Mouse (Mus musculus) midbrain, embryonic 11.5 days (tissue): ENCODE measurements at regions not wholly inside any gene's neighbourhood (a gene's known extent, or its start where the extent isn't known, plus 50 kb on each side); places are given as distances from the start of the nearest gene placed in this dataset.

Experiments
- ATAC-seq: fragments of 200-750 bp; cut with Nextera tagmentation; 2 replicates; pipeline ENCODE4 v1.8.0; 2017; ENCODE audit warnings: moderate TSS enrichment, moderate library complexity; ENCODE audit not compliant: low FRiP score
- DNase-seq: peaks from one replicate; pipeline ENCODE4 v3.0.0; 2015; ENCODE audit warnings: low spot score; ENCODE audit errors: missing footprints
- H3K27ac ChIP-seq: fragments of 300-500 bp; sonication (generic); 2 replicates; pipeline ENCODE4 v1.5.1; 2014; ENCODE audit warnings: low read depth, low read length
- H3K27me3 ChIP-seq: fragments of 300-500 bp; sonication (generic); 2 replicates; pipeline ENCODE4 v1.6.1; 2014; ENCODE audit warnings: mild to moderate bottlenecking, low read length, moderate library complexity, mixed read lengths; ENCODE audit not compliant: control insufficient read depth, insufficient read depth
- H3K36me3 ChIP-seq: fragments of 300-500 bp; sonication (generic); 2 replicates; pipeline ENCODE4 v1.6.1; 2014; ENCODE audit warnings: mild to moderate bottlenecking, low read length, moderate library complexity, mixed read lengths; ENCODE audit not compliant: control insufficient read depth, insufficient read depth
- H3K4me1 ChIP-seq: fragments of 300-500 bp; sonication (generic); 2 replicates; pipeline ENCODE4 v1.6.1; 2014; ENCODE audit warnings: low read length; ENCODE audit not compliant: control insufficient read depth, insufficient read depth
- H3K4me2 ChIP-seq: fragments of 300-500 bp; sonication (generic); 2 replicates; pipeline ENCODE4 v1.6.1; 2014; ENCODE audit warnings: mild to moderate bottlenecking, moderate library complexity
- H3K4me3 ChIP-seq: fragments of 300-500 bp; sonication (generic); 2 replicates; pipeline ENCODE4 v1.5.1; 2014; ENCODE audit warnings: low read depth, low read length
- H3K9ac ChIP-seq: fragments of 300-500 bp; sonication (generic); 2 replicates; pipeline ENCODE4 v1.6.1; 2014; ENCODE audit warnings: low read length
- H3K9me3 ChIP-seq: fragments of 300-500 bp; sonication (generic); 2 replicates; pipeline ENCODE4 v1.6.1; 2016; ENCODE audit warnings: low read length; ENCODE audit not compliant: control insufficient read depth
- WGBS: fragments of 180-500 bp; shearing (Covaris S2); extraction: QIAGEN DNeasy Blood & Tissue Kit; methylation state at CpG from one replicate; pipeline ENCODE4 v1.1.7; 2014; 5-methylcytosine and 5-hydroxymethylcytosine counted together

DNA sequence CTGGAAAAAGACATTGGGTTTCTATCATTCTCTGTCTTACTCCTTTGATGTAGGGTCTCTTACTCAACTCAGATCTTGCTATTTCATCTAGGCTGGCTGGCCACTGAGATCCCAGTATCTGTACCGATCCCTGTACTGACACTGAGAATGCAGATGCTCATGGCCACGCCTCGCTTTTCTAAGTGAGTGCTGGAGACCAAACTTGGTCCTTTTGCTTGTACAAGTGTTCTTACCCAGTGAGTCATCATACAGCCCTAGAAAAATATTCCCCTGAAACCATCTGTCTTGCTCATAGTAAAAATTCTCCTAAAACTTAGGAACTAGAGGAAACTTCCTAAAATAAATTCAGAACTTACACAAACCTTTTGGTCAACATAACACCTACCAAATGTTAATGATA lies 193.2 kb downstream of the Chrm2 start:
- ATAC-seq (no peak), DNase-seq (no peak)
- H3K9ac ChIP-seq, result no peak overlapping the region
- H3K4me1 ChIP-seq, result 0 out of 2 replicates have a peak, but pooled peaks cover 4% of the 10 kb centered on the region
- no peak overlapping the region for H3K27ac ChIP-seq
- H3K4me3 ChIP-seq, result no peak overlapping the region
- no peaks in the 10 kb centered on the region for H3K27me3 ChIP-seq
- H3K9me3 ChIP-seq, result no peaks in the 10 kb centered on the region
- no peaks in the 10 kb centered on the region for H3K36me3 ChIP-seq
- WGBS, result 90% methylated on average over 3 of the region's 3 CpGs
- H3K4me2 ChIP-seq, result no peak overlapping the region
